Mouse (Mus musculus): ENCODE measurements around the gene St5.
A peak's percentile ranks its signal among the peaks of the same experiment; 100 is the strongest.

St5 gene

GRCm38 (mm10) chr7:109641102-109641501 is 62.3 kb downstream of the St5 start:
- no peak for DNase-seq (ENCODE audit: low read depth)

GRCm38 (mm10) chr7:109637391-109637790 is 66.0 kb downstream of the St5 start:
- DNase-seq (ENCODE audit: low read depth) = no peak

- no peak for DNase-seq (ENCODE audit: low read depth)
Observed at GRCm38 (mm10) chr7:109636086-109636792, 67.2 kb downstream of the St5 start.

GRCm38 (mm10) chr7:109633404-109634085 is 69.9 kb downstream of the St5 start:
- DNase-seq (ENCODE audit: low read depth) = no peak

- DNase-seq (ENCODE audit: low read depth) = no peak
Observed at GRCm38 (mm10) chr7:109631330-109631729, 72.1 kb downstream of the St5 start.

GRCm38 (mm10) chr7:109629871-109630778 is 73.3 kb downstream of the St5 start:
- no peak for DNase-seq (ENCODE audit: low read depth)

- DNase-seq (ENCODE audit: low read depth) = peak; percentile 68
Observed at GRCm38 (mm10) chr7:109628935-109629609, 74.3 kb downstream of the St5 start.

- no peak for DNase-seq (ENCODE audit: low read depth)
Observed at GRCm38 (mm10) chr7:109627851-109628250, 75.6 kb downstream of the St5 start.

GRCm38 (mm10) chr7:109622234-109622838 is 81.1 kb downstream of the St5 start:
- DNase-seq (ENCODE audit: low read depth) = no peak

- no peak for DNase-seq (ENCODE audit: low read depth)
Observed at GRCm38 (mm10) chr7:109620967-109621366, 82.4 kb downstream of the St5 start.

GRCm38 (mm10) chr7:109620288-109620687 is 83.1 kb downstream of the St5 start:
- no peak for DNase-seq (ENCODE audit: low read depth)

GRCm38 (mm10) chr7:109618721-109619120 is 84.7 kb downstream of the St5 start:
- DNase-seq (ENCODE audit: low read depth) = peak; percentile 60

GRCm38 (mm10) chr7:109617838-109618237 is 85.6 kb downstream of the St5 start:
- no peak for DNase-seq (ENCODE audit: low read depth)

- no peak for DNase-seq (ENCODE audit: low read depth)
Observed at GRCm38 (mm10) chr7:109616034-109616979, 87.1 kb downstream of the St5 start.

GRCm38 (mm10) chr7:109615601-109616000 is 87.8 kb downstream of the St5 start:
- DNase-seq (ENCODE audit: low read depth) = no peak

GRCm38 (mm10) chr7:109614939-109615338 is 88.5 kb downstream of the St5 start:
- DNase-seq (ENCODE audit: low read depth) = no peak

- DNase-seq (ENCODE audit: low read depth) = no peak
Observed at GRCm38 (mm10) chr7:109613531-109614021, 89.8 kb downstream of the St5 start.

- DNase-seq (ENCODE audit: low read depth) = no peak
Observed at GRCm38 (mm10) chr7:109613051-109613450, 90.4 kb downstream of the St5 start.

- no peak for DNase-seq (ENCODE audit: low read depth)
Observed at GRCm38 (mm10) chr7:109612531-109612930, 90.9 kb downstream of the St5 start.

GRCm38 (mm10) chr7:109610348-109610747 is 93.1 kb downstream of the St5 start:
- no peak for DNase-seq (ENCODE audit: low read depth)
